Mouse (Mus musculus): ENCODE data around the gene Hacl1. TPM values are rescaled to one million over a fixed set of nuclear protein-coding genes. Genes with fewer than 3 reads are reported as not detected.

The Hacl1 gene
- polyA plus RNA-seq, 1 experiment from 2014 or later: 15.7 TPM

DNA sequence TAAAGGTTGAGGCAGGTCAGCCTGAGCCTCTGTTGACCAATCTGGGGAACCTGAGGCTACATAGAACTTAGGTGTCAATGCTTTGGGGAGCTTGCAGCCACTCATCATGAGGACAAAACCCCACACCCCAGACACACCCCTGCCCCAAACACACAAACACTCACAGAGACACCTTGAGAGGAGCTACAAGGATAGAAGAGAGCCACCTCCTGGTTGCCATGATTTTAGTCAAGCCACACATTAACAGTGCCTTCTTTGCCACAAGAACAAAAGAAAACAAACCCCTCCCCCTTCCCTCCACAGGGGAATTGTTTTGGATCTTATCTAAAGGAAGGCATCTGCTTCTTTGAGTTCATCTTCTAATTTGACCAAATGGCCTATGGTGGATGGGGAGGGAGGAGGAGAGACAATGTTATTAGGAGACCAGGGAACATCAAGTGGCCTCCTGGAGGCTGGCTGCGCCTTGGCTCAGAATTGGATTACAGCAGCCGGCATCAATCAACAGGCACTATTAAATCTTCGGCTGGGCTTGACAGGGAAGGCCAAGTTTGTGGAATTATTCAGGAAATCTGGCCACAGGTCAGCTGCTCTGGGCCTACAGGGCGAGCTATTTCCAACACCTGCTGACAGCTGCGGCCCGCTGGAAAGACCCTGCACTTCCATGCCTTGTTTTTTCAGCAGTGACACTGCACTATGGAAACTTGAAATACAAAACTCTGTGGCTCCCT, 76.5 kb downstream of the Hacl1 start:
- ATAC-seq (ENCODE audit: low FRiP score, low read depth): peak; percentile 45
- 0 out of 2 replicates have a peak overlapping the region, but pooled peaks have one; percentile 3 for H3K4me2 ChIP-seq (replicated peaks)
- peaks cover 29% of the 10 kb centered on the region for H3K4me1 ChIP-seq
- no peaks in the 10 kb centered on the region for H3K9me3 ChIP-seq
- WGBS: 4% methylated on average over 6 of the region's 6 CpGs
- 0 out of 2 replicates have a peak overlapping the region, but pooled peaks have one; percentile 21 for H3K9ac ChIP-seq
- H3K27me3 ChIP-seq: no peaks in the 10 kb centered on the region
- no peak overlapping the region for H3K4me3 ChIP-seq
- H3K27ac ChIP-seq: peak overlapping the region; percentile 55; the same call in 1 of the 2 replicates
- no peaks in the 10 kb centered on the region for H3K36me3 ChIP-seq

DNA sequence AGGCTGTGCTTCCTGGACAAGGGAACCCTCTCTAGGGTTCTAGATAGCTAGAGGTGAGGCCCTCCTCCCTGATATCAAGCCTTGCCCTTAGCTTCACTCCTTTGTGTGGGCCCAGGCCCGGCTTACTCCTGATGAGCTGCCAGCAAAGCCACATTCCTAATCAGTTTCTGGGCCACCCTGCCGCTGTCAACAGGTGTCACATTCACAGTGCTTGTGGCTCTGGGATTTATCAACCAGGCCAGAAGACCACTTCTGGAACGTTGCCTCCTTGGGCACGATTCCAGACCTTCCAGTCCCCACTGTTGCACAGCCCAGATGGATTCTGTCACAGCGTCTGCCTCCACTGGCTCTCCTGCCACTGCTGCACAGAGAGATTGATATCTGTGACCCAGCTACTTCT, 80.2 kb downstream of the Hacl1 start:
- Histone ChIP-seq H3K9me3 (no peaks in the 10 kb centered on the region), H3K4me1 (peaks cover 27% of the 10 kb centered on the region), H3K27me3 (no peaks in the 10 kb centered on the region), H3K36me3 (no peaks in the 10 kb centered on the region), H3K4me3 (no peak overlapping the region), H3K4me2 (replicated peaks) (no peak overlapping the region), H3K27ac (no peak overlapping the region), H3K9ac (no peak overlapping the region)
- no peak for ATAC-seq (ENCODE audit: low FRiP score, low read depth)
- 35% methylated on average over 5 of the region's 5 CpGs for WGBS

DNA sequence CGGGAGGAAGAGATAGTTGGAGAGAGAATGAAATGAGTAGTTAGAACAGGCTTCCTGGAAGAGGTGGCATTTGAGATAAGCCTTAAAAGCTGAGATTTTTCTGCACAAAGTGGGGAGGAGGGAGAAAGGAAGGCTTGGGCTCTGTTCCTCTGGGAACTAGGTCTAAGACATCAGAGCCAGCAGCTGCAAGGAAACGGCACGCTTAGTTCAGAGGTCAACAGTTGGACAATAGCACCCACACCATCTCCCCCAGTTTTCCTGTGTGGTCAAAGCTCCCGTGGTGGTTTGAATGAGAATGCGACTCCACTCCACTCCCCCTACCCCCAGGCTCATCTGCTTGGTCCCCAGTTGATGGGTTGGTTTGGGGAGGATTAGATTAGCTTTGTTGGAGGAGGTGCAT, 81.9 kb downstream of the Hacl1 start:
- WGBS: 64% methylated on average over 5 of the region's 5 CpGs
- peaks cover 18% of the 10 kb centered on the region for H3K4me1 ChIP-seq
- no peak overlapping the region for H3K4me3 ChIP-seq
- H3K9me3 ChIP-seq: no peaks in the 10 kb centered on the region
- no peaks in the 10 kb centered on the region for H3K36me3 ChIP-seq
- no peak overlapping the region for H3K9ac ChIP-seq
- ATAC-seq (ENCODE audit: low FRiP score, low read depth): no peak
- H3K27ac ChIP-seq: no peak overlapping the region
- H3K4me2 ChIP-seq (replicated peaks): no peak overlapping the region
- H3K27me3 ChIP-seq: no peaks in the 10 kb centered on the region

DNA sequence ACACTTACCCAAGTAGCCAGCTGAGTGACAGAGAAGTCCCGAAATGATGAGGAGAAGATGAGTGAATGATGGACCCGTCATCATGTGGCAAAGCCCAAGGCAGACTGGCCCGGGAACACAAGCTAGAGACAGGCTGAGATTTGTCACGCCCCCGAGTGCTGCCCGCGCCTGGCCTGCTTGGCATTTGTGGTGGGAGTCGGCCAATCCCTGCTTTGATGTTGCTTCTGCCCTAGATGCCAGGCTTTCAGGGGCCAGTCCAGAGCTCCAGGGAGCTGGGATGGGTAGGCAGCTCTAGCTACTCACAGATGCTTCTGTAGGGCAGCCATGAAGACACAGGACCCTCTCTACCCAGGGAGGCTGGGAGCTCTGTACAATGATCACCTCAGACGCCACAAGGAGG, 83.3 kb downstream of the Hacl1 start:
- WGBS: 66% methylated on average over 9 of the region's 9 CpGs
- no peak for ATAC-seq (ENCODE audit: low FRiP score, low read depth)
- Histone ChIP-seq H3K4me2 (replicated peaks) (no peak overlapping the region), H3K27ac (no peak overlapping the region), H3K36me3 (no peaks in the 10 kb centered on the region), H3K9me3 (no peaks in the 10 kb centered on the region), H3K4me1 (peaks cover 16% of the 10 kb centered on the region), H3K27me3 (no peaks in the 10 kb centered on the region), H3K9ac (no peak overlapping the region), H3K4me3 (no peak overlapping the region)

DNA sequence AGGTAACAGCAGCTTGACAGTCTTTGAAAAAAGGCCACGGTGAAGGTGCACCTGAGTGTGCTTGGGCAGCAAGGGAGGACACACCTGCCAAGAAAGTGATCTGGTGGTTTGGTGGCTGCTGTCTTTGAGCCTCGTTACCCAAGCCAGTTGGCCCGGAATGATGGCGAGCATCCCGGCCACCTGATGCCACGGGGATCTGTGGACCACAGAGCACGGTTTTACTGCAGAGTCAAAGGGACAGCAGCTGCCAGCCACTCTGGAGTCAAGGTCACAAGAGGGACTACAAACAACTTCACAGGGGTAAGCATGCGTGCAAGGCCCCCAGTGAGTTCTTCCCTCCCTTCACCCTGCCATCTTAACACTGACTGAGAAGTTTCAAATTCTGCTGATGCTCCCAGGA, 83.8 kb downstream of the Hacl1 start:
- ATAC-seq (ENCODE audit: low FRiP score, low read depth): no peak
- Histone ChIP-seq H3K9ac (no peak overlapping the region), H3K4me2 (replicated peaks) (no peak overlapping the region), H3K4me3 (no peak overlapping the region), H3K27ac (no peak overlapping the region), H3K9me3 (no peaks in the 10 kb centered on the region), H3K36me3 (no peaks in the 10 kb centered on the region), H3K4me1 (peaks cover 16% of the 10 kb centered on the region), H3K27me3 (no peaks in the 10 kb centered on the region)
- WGBS: 70% methylated on average over 8 of the region's 8 CpGs

DNA sequence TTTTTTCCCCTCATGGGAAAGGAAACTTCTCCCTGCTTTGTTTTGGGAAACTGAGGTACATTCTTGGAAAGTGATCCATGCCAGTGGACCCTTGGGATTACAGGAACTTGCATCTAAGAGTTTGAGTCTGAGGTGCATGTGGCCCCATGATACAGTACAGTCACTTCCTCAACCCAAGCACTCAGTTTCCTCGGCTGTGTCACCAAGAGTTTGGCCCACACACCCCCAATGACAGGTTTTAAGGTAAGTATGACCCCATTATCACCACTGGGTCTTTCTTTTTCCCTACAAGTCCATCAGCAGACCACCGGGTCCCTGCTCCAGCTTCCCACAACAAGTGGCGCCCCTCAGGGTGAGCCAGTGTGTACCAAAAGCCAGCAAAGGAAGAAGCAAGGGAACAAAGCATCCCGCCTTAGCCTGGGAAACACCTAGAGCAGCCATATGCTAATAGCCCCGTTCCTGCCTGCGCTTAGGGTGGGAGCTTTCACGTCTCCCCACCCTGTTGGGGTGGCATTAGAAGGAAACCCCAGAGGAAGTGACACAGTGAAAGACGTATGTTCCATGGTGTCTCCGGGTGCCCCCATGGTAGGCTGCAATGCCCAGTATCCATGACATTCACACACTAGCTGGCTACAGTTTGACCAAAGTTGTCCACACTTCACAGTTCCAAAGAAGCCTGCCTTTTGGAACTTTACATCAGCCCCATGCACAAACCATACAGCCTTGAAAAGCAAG, 84.4 kb downstream of the Hacl1 start:
- ATAC-seq (ENCODE audit: low FRiP score, low read depth): no peak
- no peak overlapping the region for H3K27ac ChIP-seq
- no peaks in the 10 kb centered on the region for H3K36me3 ChIP-seq
- H3K4me1 ChIP-seq: peaks cover 16% of the 10 kb centered on the region
- H3K9ac ChIP-seq: no peak overlapping the region
- no peaks in the 10 kb centered on the region for H3K27me3 ChIP-seq
- 84% methylated on average over 9 of the region's 9 CpGs for WGBS
- no peak overlapping the region for H3K4me2 ChIP-seq (replicated peaks)
- no peaks in the 10 kb centered on the region for H3K9me3 ChIP-seq
- no peak overlapping the region for H3K4me3 ChIP-seq

DNA sequence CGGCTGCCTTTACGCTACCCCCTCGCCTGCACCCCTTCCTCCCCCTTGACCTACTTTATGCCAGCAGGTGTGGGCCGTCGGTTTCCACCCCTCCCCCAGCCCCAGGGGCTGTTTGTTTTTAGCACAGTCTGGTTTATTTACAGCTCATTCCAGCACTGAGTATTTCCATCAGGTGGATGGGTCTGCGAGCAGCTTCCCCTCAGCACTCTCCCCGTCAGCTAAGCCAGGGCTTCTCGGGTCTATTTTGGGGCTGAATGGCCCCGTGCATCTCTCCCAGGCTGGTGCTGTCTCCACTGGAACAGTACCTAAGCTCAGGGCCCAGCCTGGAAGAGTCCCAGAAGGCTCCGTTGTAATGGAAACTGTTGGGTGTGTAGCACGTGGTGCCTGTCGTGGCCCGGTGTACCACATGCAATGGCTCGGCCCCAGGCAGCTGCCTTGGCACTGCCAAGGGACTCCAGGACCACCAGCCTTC, 85.1 kb downstream of the Hacl1 start:
- Histone ChIP-seq H3K9ac (no peak overlapping the region), H3K4me1 (peaks cover 13% of the 10 kb centered on the region), H3K27me3 (no peaks in the 10 kb centered on the region), H3K36me3 (no peaks in the 10 kb centered on the region), H3K27ac (no peak overlapping the region), H3K4me2 (replicated peaks) (no peak overlapping the region), H3K4me3 (no peak overlapping the region), H3K9me3 (no peaks in the 10 kb centered on the region)
- 0 out of 2 replicates have a peak, but pooled peaks have one; percentile 28 for ATAC-seq (ENCODE audit: low FRiP score, low read depth)
- 41% methylated on average over 14 of the region's 14 CpGs for WGBS

DNA sequence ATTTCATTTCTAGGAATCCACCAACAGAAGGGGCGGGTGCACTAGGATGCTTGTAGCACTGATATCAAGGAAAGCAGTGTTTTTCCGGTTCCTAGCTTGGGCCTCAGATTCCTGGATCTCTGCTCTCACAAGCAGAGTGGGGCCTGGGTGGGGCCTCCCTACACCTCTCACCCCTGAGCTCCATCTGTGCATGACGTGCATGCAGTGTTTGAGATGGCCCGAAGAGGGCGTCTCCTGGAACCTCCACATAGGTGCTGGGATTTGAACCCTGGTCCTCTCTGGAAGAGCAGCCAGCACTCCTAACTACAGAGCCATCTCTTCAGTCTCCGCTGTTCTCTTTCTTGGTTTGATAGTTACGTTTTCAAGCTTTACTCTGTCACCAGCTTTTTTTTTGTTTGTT, 86.1 kb downstream of the Hacl1 start:
- peaks cover 10% of the 10 kb centered on the region for H3K4me1 ChIP-seq
- H3K9me3 ChIP-seq: no peaks in the 10 kb centered on the region
- no peaks in the 10 kb centered on the region for H3K27me3 ChIP-seq
- H3K4me3 ChIP-seq: no peak overlapping the region
- H3K9ac ChIP-seq: no peak overlapping the region
- H3K27ac ChIP-seq: no peak overlapping the region
- H3K4me2 ChIP-seq (replicated peaks): no peak overlapping the region
- 87% methylated on average over 7 of the region's 7 CpGs for WGBS
- ATAC-seq (ENCODE audit: low FRiP score, low read depth): no peak
- H3K36me3 ChIP-seq: no peaks in the 10 kb centered on the region

Other genes starting within 250 kb of the Hacl1 start
- gene Sh3bp5, start 205.2 kb downstream of the Hacl1 start, polyA plus RNA-seq (2015; fragmentation: Nextera tagmentation; extraction: Ambion mirVana): 53.2 and 57.8 TPM in 2 replicates
- 21.6 and 24.0 TPM in 2 replicates for gene Eaf1, start 146.9 kb downstream of the Hacl1 start, polyA plus RNA-seq (2015; fragmentation: Nextera tagmentation; extraction: Ambion mirVana)
- gene Mettl6, start 146.2 kb downstream of the Hacl1 start, polyA plus RNA-seq (2015; fragmentation: Nextera tagmentation; extraction: Ambion mirVana): 81.7 and 83.7 TPM in 2 replicates
- 3.3 and 3.8 TPM in 2 replicates for gene Colq, start 49.9 kb downstream of the Hacl1 start, polyA plus RNA-seq (2015; fragmentation: Nextera tagmentation; extraction: Ambion mirVana)
- gene Gm49387, start 408 bp downstream of the Hacl1 start, polyA plus RNA-seq (2015; fragmentation: Nextera tagmentation; extraction: Ambion mirVana): 0.47 and 1.6 TPM in 2 replicates
- 30.4 and 33.1 TPM in 2 replicates for gene Btd, start 258 bp downstream of the Hacl1 start, polyA plus RNA-seq (2015; fragmentation: Nextera tagmentation; extraction: Ambion mirVana)
- 8.0 and 9.6 TPM in 2 replicates for gene Ankrd28, start 189.4 kb upstream of the Hacl1 start, polyA plus RNA-seq (2015; fragmentation: Nextera tagmentation; extraction: Ambion mirVana)